Mouse (Mus musculus): ENCODE measurements around the gene Parp4.
A peak's percentile ranks its signal among the peaks of the same experiment; 100 is the strongest.

Parp4 gene

DNA sequence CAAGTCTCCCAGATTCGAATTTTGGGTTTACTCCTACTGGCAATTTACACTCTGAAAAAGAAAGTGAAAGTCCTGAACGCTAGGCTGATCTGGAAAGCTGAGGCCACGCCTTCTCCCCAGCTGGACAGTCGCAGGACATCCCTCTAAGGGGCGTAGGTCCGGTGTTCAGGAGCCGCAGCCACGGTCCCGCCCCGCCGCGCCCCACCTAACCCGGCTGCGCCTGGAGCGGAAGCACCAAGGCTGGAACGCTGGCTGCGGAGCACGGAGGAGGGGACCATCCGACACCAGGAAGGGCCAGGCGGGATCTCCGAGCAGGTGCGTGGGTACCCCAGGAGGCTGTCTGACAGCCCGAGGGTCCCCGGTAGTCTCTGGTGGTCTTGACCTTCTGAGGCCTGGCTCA lies at the start of gene Parp4, which contains the start of gene Cenpj:
TSS of gene Parp4 (plus strand) at position 204 of the 400 bp plus-strand sequence.
TSS of gene Cenpj (minus strand) at position 10 of the 400 bp plus-strand sequence.
- peak; percentile 63 for DNase-seq (ENCODE audit: low spot score)

- DNase-seq (ENCODE audit: low spot score) = no peak
These were observed 44.6 kb upstream of the Parp4 start for GRCm38 (mm10) chr14:56530788-56531187.

DNA sequence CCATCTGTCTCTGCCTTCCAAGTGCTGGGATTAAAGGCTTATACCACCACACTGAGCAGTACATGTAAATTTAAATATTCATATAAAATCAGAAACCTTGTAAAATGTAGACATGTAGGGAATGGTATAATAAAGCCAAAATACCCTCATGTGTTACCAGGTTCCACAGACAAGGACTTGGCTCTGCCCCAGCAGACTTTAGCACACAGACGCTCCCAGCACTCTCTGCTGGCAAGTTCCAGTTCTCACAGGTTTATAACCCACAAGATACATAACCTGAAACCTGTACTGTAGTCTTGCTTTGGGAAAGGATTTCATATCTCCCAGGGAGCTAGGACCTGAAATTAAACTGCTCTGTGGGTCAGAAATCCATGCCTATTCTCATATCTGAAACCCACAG lies 30.5 kb upstream of the Parp4 start:
- DNase-seq (ENCODE audit: low spot score) = no peak

DNA sequence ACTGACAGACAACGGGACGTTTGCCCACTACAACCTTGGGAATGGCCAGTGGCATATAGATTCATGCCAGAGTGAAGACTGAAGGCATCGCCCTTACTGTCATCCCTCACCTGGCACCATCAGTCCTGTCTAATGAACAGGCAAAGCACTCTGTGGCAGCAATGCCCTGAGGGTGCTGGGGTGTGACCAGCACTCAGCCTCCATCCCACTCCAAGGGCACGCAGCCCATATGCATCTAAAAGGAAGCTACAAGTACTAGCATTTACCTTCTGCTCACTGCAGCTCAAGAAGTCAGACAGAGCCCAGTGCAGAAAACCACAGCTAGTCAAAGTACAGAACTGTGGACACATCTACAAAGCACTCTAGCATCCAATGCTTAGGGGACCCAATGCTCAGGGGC lies 29.9 kb upstream of the Parp4 start:
- DNase-seq (ENCODE audit: low spot score) = no peak

- DNase-seq (ENCODE audit: low spot score) = no peak
These were observed 24.5 kb upstream of the Parp4 start for GRCm38 (mm10) chr14:56550960-56551359.

- no peak for DNase-seq (ENCODE audit: low spot score)
These were observed 22.5 kb upstream of the Parp4 start for GRCm38 (mm10) chr14:56552924-56553323.

DNA sequence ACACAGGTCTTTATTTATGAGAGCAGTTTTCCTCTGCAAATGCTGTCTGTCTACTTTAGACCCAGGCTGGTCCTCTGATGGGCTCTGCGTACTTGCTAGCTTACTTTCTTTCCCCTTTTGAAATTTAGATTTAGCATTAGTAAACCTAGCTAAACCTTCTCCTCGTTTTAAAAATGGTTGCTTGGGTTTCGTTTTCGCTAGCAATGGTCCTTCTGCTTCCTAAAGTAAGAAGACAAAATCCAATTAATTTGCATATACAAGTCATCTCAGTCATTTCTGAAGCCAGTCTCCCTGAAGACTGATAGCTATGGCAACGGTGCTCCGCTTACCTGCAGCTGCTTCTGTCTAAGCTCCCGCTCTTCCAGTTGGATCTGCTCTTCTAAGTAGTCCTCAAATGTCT lies 22.1 kb upstream of the Parp4 start:
- DNase-seq (ENCODE audit: low spot score) = no peak

GRCm38 (mm10) chr14:56554716-56555115 lies 20.7 kb upstream of the Parp4 start:
- DNase-seq (ENCODE audit: low spot score) = no peak

GRCm38 (mm10) chr14:56559134-56559533 lies 16.3 kb upstream of the Parp4 start:
- no peak for DNase-seq (ENCODE audit: low spot score)

GRCm38 (mm10) chr14:56567476-56567875 lies 7.9 kb upstream of the Parp4 start:
- DNase-seq (ENCODE audit: low spot score) = no peak

- no peak for DNase-seq (ENCODE audit: low spot score)
These were observed 6.4 kb upstream of the Parp4 start for GRCm38 (mm10) chr14:56569041-56569440.

DNA sequence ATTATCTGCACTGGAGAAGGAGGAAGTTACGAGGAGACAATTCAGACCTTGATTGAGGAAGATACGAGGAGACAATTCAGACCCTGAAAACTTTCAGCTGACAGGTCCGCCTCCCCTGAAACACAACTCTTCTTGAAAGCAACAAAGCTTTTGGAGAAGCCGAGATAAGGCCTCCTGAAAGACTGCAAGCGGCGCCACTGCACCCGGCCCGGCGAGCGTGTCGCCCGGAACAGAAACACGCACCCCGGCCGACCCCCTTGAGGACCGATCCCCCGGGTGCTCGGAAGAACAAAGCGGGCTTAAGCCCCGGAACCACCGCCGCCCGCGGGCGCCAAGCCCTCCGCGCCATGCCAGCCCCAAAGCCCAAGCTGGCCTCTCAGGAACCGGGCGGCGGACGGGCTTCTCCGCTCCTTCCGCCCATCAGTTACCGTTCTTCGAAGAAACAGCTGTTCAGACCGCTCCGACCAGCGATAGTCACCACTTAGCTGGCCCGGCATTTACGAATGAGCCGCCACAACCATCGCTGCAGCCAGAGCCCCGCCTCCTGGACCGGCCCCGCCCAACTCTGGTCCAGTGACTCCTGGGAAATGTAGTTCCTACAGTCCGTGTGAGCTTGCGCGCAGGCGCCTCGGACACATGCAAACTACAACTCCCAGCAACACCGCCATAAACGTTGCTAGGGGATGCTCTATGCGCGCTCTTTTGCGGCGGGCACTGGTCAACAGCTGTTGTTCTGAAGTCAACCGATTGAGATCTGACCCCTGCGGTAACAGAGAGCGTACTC lies 3.9 kb upstream of the Parp4 start:
- DNase-seq (ENCODE audit: low spot score) = peak; percentile 96

DNA sequence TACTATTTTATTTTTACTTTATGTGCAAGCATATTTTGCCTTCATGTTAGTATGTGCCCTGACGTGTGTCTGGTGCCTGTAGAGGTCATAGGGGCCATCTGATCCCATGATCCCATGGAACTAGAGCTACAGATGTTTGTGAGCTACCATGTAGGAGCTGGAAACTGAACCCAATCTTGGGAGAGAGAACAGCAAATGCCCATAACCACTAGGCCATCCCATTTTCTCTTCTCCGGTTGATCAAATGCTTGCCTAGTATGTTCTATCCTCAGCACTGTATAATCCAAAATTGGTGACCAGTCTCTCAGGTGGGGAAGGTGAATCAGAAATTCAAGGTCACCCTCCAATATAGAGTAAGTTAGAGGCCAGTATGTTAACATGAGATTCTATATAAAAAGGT lies 2.9 kb upstream of the Parp4 start:
- DNase-seq (ENCODE audit: low spot score) = no peak

DNA sequence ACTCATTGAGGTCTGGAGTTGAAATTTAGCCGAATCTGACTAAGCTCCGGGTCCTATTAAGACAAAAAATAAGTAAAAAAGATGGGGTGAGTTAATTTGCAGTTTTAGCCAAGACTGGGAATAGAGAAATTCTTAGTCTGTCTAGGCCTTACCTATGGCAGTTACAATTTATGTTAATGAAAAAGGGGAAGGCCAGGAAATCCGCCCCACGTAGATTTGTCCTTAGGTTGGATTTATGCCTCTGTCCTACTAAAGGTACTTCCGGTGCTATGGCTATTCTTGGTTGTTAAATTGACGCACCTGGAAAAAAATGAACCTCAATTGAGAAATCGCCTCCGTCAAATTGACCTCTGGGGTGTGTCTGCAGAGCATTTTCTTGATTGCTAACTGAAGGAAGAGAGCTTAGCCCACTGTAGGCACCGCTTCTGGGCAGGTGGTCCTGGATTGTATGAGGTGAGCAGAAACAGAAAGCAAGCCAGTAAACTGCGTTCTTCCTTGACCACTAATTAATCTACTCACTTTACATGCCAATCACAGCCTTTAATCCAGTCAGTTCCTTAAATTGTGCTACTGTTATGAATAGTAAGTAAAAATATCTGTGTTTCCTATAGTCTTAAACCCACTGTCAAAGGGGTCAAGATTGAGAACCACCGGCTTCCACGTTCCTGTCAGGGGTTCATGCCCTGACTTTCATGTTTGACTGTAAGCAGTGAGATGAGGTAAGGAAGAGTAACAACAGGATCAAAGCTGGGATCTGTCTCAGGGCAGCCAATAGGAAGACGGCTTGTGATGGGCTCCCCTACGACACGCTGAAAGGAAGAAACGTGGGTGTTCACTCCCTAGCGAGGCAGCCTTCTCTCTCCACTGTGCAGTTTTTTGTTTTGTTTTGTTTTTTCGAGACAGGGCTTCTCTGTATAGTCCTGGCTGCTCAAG lies 816 bp downstream of the Parp4 start:
- DNase-seq (ENCODE audit: low spot score) = no peak

- DNase-seq (ENCODE audit: low spot score) = no peak
These were observed 3.6 kb downstream of the Parp4 start for GRCm38 (mm10) chr14:56579011-56579410.

DNA sequence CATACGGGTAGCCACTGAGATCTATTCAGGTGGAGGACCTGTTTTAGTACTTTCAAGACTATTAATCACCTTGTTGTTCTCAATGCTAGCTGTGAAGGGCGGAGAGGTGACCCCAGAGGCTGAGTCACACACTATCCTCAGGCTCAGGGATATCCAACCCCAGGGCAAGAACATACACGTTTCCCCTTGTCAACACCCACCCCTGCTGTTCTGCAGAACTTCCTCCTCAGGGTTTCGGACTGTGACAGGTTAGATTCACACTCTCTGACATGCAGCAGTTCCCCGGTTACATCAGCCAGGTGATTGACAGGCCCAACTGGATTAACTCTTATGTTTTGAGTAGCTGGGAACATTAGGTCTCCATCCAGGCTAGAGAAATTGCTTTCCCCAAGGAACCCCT lies 5.7 kb downstream of the Parp4 start:
- DNase-seq (ENCODE audit: low spot score) = no peak

- no peak for DNase-seq (ENCODE audit: low spot score)
These were observed 6.9 kb downstream of the Parp4 start for GRCm38 (mm10) chr14:56582294-56582693.

DNA sequence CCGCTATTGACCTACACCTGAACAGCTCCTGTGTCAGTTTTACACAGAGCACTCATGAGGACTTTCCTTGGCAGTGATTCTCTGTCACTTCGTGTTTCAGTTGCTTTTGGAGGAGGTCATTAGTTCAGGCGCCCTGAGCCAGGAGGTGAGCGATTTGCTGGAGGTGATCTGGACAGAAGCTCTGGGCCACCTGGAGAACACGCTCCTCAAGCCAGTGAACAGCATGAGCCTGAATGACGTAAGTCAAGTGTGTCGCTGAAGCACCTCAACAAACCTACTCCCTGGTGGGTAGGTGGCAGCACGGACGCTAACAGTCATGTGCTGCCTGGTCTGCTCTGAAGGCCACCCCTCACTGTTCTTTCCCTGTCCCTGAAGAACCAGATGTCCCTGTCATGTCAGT lies 16.8 kb downstream of the Parp4 start:
- DNase-seq (ENCODE audit: low spot score) = no peak

GRCm38 (mm10) chr14:56594811-56595210 lies 19.4 kb downstream of the Parp4 start:
- no peak for DNase-seq (ENCODE audit: low spot score)

GRCm38 (mm10) chr14:56598759-56599158 lies 23.3 kb downstream of the Parp4 start:
- peak; percentile 19 for DNase-seq (ENCODE audit: low spot score)

- DNase-seq (ENCODE audit: low spot score) = peak; percentile 9
These were observed 26.6 kb downstream of the Parp4 start for GRCm38 (mm10) chr14:56602069-56602468.

DNA sequence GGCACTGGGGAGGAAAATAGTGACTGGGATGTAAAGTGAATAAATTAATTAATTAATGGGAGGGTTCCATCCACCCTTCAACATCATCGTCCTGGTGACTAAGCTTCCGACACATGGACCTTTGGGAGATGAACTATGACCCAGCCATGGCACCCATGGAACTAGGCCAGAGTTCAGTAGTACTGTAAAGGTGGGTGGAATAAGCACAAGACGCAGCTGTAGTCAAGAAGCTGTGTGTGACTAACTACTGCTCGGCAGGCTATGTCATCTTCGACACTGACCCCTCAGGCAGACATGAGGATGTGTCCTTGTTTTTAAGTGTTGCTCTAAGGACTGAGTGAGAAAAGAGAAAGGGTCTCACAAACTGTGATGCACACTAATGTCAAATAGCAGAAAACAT lies 29.0 kb downstream of the Parp4 start:
- DNase-seq (ENCODE audit: low spot score) = no peak

- no peak for DNase-seq (ENCODE audit: low spot score)
These were observed 29.7 kb downstream of the Parp4 start for GRCm38 (mm10) chr14:56605136-56605535.

Data from layer of hippocampus, adult 11-12 months (tissue).